Comparison of ENCODE assay signal across 11 mouse cellular contexts in the genomic region with DNA sequence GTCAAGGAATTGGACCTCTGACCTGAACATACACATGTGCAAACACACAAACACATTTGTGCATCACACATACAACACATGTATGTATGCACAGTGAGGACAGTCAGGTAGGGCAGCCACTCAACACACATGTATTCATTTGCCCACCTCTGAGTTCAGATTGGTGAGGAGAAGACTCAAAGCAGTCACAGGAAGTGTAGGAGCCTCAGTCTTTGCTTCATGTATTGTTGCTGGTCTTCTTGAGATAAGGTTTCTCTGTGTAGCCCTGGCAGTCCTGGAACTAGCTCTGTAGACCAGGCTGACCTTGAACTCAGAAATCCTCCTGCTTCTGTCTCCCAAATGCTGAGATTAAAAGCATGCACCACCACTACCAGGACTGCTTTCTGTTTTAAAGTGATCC.
"Had no signal": no experiment of that assay in that cellular context is flagged by ENCODE, and none has a peak within 500 bp of the region (broad histone marks: within the 10 kb centered on the region; RNA-seq: fewer than 3 reads in every experiment).

No protein-coding gene starts in this region.

- H3K27ac ChIP-seq: limb, embryonic 13.5 days; midbrain, embryonic 10.5 days; neural tube, embryonic 12.5 days; stomach, postnatal 0 days had no signal

- ATAC-seq: intestine, postnatal 0 days had no signal

- H3K4me3 ChIP-seq: limb, embryonic 13.5 days; midbrain, embryonic 10.5 days; neural tube, embryonic 12.5 days had no signal

- DNase-seq: kidney, adult 8-10 months; kidney, postnatal 25 days; left cerebral cortex, postnatal 4 days; lung, adult 18-20 months; midbrain, embryonic 14.5 days; thymus, postnatal 4 days had no signal

- H3K9ac ChIP-seq: limb, embryonic 13.5 days; neural tube, embryonic 12.5 days had no signal

- H3K36me3 ChIP-seq: limb, embryonic 13.5 days; midbrain, embryonic 10.5 days; neural tube, embryonic 12.5 days had no signal

- H3K4me2 ChIP-seq: limb, embryonic 13.5 days; neural tube, embryonic 12.5 days had no signal

- H3K9me3 ChIP-seq: limb, embryonic 13.5 days; midbrain, embryonic 10.5 days; neural tube, embryonic 12.5 days had no signal

- H3K4me1 ChIP-seq: limb, embryonic 13.5 days; midbrain, embryonic 10.5 days; neural tube, embryonic 12.5 days had no signal

- H3K27me3 ChIP-seq: limb, embryonic 13.5 days; neural tube, embryonic 12.5 days had no signal
